Mouse (Mus musculus) T-helper 2 cell (primary cell): ENCODE measurements around the gene Acss3.

Source experiments
- in situ Hi-C: fragments of 300-600 bp; cut with MboI, MseI; formaldehyde crosslinking; loops from one replicate; pipeline ENCODE4 v1.15.1; 2025; ENCODE audit warnings: high pct_unique_total_duplicates

Gene Acss3

GRCm38 (mm10) chr10:107011142-107011541 is 112.3 kb downstream of the Acss3 start:
- in situ Hi-C loops: no loop called here

- in situ Hi-C loops: no loop called here
These were observed 125.3 kb downstream of the Acss3 start for GRCm38 (mm10) chr10:106998052-106998625.

GRCm38 (mm10) chr10:106989478-106989877 is 134.0 kb downstream of the Acss3 start:
- in situ Hi-C loops: no loop called here

- in situ Hi-C loops: no loop called here
These were observed 148.0 kb downstream of the Acss3 start for GRCm38 (mm10) chr10:106975193-106976141.

GRCm38 (mm10) chr10:106959026-106959425 is 164.4 kb downstream of the Acss3 start:
- in situ Hi-C loops: no loop called here

GRCm38 (mm10) chr10:106941380-106941779 is 182.1 kb downstream of the Acss3 start:
- in situ Hi-C loops: no loop called here

GRCm38 (mm10) chr10:106939441-106939840 is 184.0 kb downstream of the Acss3 start:
- in situ Hi-C loops: no loop called here

- in situ Hi-C loops: no loop called here
These were observed 184.6 kb downstream of the Acss3 start for GRCm38 (mm10) chr10:106938851-106939250.

GRCm38 (mm10) chr10:106936996-106937395 is 186.5 kb downstream of the Acss3 start:
- in situ Hi-C loops: no loop called here

- in situ Hi-C loops: no loop called here
These were observed 190.8 kb downstream of the Acss3 start for GRCm38 (mm10) chr10:106932571-106933073.

- in situ Hi-C loops: no loop called here
These were observed 194.7 kb downstream of the Acss3 start for GRCm38 (mm10) chr10:106928576-106929332.

GRCm38 (mm10) chr10:106924798-106925197 is 198.7 kb downstream of the Acss3 start:
- in situ Hi-C loops: no loop called here

GRCm38 (mm10) chr10:106924334-106924733 is 199.1 kb downstream of the Acss3 start:
- in situ Hi-C loops: no loop called here

- in situ Hi-C loops: no loop called here
These were observed 208.6 kb downstream of the Acss3 start for GRCm38 (mm10) chr10:106914822-106915221.

- in situ Hi-C loops: no loop called here
These were observed 209.2 kb downstream of the Acss3 start for GRCm38 (mm10) chr10:106914275-106914674.

GRCm38 (mm10) chr10:106913032-106913431 is 210.4 kb downstream of the Acss3 start:
- in situ Hi-C loops: no loop called here

GRCm38 (mm10) chr10:106910108-106910507 is 213.4 kb downstream of the Acss3 start:
- in situ Hi-C loops: no loop called here

GRCm38 (mm10) chr10:106896351-106896750 is 227.1 kb downstream of the Acss3 start:
- in situ Hi-C loops: no loop called here
